Mouse (Mus musculus): ENCODE measurements around the gene Klhl32.

DNA sequence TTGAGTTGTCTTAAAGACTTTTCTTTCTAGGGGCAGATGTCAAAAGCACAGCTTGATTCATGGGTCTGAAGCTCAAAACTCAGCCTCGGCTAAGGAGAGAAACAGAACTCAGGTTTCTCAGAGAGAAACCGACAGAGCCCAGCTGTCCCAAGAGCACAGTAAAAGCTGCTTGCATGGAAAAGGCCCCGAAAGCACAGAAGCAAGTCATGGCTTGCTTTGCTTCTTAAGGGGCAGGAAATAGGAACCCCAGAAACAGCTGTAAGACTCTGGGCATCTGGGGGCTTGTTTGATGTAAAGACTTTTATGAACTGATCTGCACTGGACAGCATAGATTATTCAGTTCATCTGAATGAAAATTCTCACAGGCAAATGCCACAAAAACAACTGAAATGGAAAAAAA lies 53.1 kb downstream of the Klhl32 start:
- TF ChIP-seq CTCF (IDR thresholded peaks at IDR 0.05; ENCODE audit: extremely low read depth, insufficient read depth, insufficient read length, insufficient replicate concordance) (no peak), POLR2A (IDR thresholded peaks at IDR 0.05; ENCODE audit: low read depth, low read length) (no peak)

Data from spleen, adult 2 months (tissue).